Mouse (Mus musculus): ENCODE measurements around the gene Wfikkn1.

Wfikkn1 gene

GRCm38 (mm10) chr17:25839455-25840235 lies 41.0 kb downstream of the Wfikkn1 start:
- in situ Hi-C loops (cut with MboI, MseI): loop anchor here (10.0 to 25.0 kb wide), 2 partner anchors 1835 to 1998 kb away; partner anchors contain the start of gene Snrpc

GRCm38 (mm10) chr17:25838904-25839303 lies 41.8 kb downstream of the Wfikkn1 start:
- in situ Hi-C loops (cut with MboI, MseI): loop anchor here (10.0 to 25.0 kb wide), 2 partner anchors 1834 to 1998 kb away; partner anchors contain the start of gene Snrpc

GRCm38 (mm10) chr17:25837533-25837932 lies 43.1 kb downstream of the Wfikkn1 start:
- in situ Hi-C loops (cut with MboI, MseI): loop anchor here (10.0 to 25.0 kb wide), 2 partner anchors 1833 to 2000 kb away; partner anchors contain the start of gene Snrpc

- in situ Hi-C loops (cut with MboI, MseI): loop anchor here (10.0 to 25.0 kb wide), 2 partner anchors 1832 to 2000 kb away; partner anchors contain the start of gene Snrpc
These were observed 43.6 kb downstream of the Wfikkn1 start, which contains the start of gene Rhbdl1 for GRCm38 (mm10) chr17:25837076-25837410. Gene Rhbdl1 (minus strand): TSS chr17:25837295.

GRCm38 (mm10) chr17:25836397-25837075 lies 44.1 kb downstream of the Wfikkn1 start:
- in situ Hi-C loops (cut with MboI, MseI): loop anchor here (10.0 to 25.0 kb wide), 2 partner anchors 1832 to 2001 kb away; partner anchors contain the start of gene Snrpc

- in situ Hi-C loops (cut with MboI, MseI): loop anchor here (10.0 to 25.0 kb wide), 2 partner anchors 1831 to 2001 kb away; partner anchors contain the start of gene Snrpc
These were observed 44.8 kb downstream of the Wfikkn1 start for GRCm38 (mm10) chr17:25835816-25836215.

GRCm38 (mm10) chr17:25835301-25835700 lies 45.4 kb downstream of the Wfikkn1 start:
- in situ Hi-C loops (cut with MboI, MseI): loop anchor here (10.0 to 25.0 kb wide), 2 partner anchors 1830 to 2002 kb away; partner anchors contain the start of gene Snrpc

- in situ Hi-C loops (cut with MboI, MseI): loop anchor here (5.0 to 25.0 kb wide), 3 partner anchors 38 to 2003 kb away; partner anchors contain the start of gene Snrpc
These were observed 45.9 kb downstream of the Wfikkn1 start for GRCm38 (mm10) chr17:25834595-25835222.

- in situ Hi-C loops (cut with MboI, MseI): loop anchor here (5.0 to 25.0 kb wide), 3 partner anchors 38 to 2003 kb away; partner anchors contain the start of gene Snrpc
These were observed 46.6 kb downstream of the Wfikkn1 start for GRCm38 (mm10) chr17:25833961-25834594.

GRCm38 (mm10) chr17:25833291-25833663 lies 47.4 kb downstream of the Wfikkn1 start, which contains the start of gene Stub1:
Gene Stub1 (minus strand): TSS chr17:25833404.
- in situ Hi-C loops (cut with MboI, MseI): loop anchor here (5.0 to 25.0 kb wide), 3 partner anchors 39 to 2004 kb away; partner anchors contain the start of gene Snrpc

- in situ Hi-C loops (cut with MboI, MseI): loop anchor here (5.0 to 25.0 kb wide), 3 partner anchors 40 to 2005 kb away; partner anchors contain the start of gene Snrpc
These were observed 48.0 kb downstream of the Wfikkn1 start for GRCm38 (mm10) chr17:25832436-25833290.

GRCm38 (mm10) chr17:25831451-25832281 lies 49.0 kb downstream of the Wfikkn1 start:
- in situ Hi-C loops (cut with MboI, MseI): loop anchor here (5.0 to 25.0 kb wide), 3 partner anchors 41 to 2006 kb away; partner anchors contain the start of gene Snrpc

- in situ Hi-C loops (cut with MboI, MseI): loop anchor here (5.0 to 25.0 kb wide), 3 partner anchors 41 to 2006 kb away; partner anchors contain the start of gene Snrpc
These were observed 49.7 kb downstream of the Wfikkn1 start for GRCm38 (mm10) chr17:25830806-25831431.

- in situ Hi-C loops (cut with MboI, MseI): loop anchor here (5.0 to 25.0 kb wide), 3 partner anchors 42 to 2007 kb away; partner anchors contain the start of gene Snrpc
These were observed 50.4 kb downstream of the Wfikkn1 start for GRCm38 (mm10) chr17:25830200-25830753.

GRCm38 (mm10) chr17:25829558-25830017 lies 51.1 kb downstream of the Wfikkn1 start:
- in situ Hi-C loops (cut with MboI, MseI): loop anchor here (5.0 to 25.0 kb wide), 3 partner anchors 43 to 2008 kb away; partner anchors contain the start of gene Snrpc

- in situ Hi-C loops (cut with MboI, MseI): loop anchor here (25.0 kb wide), 1 partner anchor 2008 kb away; the partner anchor contains the start of gene Snrpc
These were observed 51.7 kb downstream of the Wfikkn1 start, which contains the start of gene Jmjd8 for GRCm38 (mm10) chr17:25828712-25829557. Gene Jmjd8 (plus strand): TSS chr17:25828867.
